Mouse (Mus musculus): Measurements from ENCODE around the gene Odf3l1.

Odf3l1 gene

GRCm38 (mm10) chr9:56843679-56844188 is 20.7 kb downstream of the Odf3l1 start:
- DNase-seq, result peak; percentile 77

DNA sequence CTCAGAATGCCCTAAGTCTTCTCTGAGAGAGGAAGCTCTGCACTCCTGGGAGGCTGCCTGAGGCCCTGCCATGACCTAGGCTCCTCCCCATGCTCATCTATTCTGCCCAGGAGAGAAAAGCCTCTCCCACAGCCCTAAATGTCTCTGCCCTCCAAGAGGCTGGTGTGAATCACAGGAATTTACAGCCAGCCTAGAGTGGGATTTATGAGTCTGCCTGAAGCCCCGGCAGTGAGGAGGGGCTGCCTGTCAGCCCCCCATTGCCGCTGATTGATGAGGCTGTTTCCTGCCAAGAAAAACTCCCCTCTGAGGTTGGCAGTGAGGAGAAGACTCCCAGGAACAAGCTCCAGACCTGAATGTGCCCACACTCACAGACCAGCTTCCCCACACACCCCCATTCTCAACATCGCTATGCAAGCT is 22.2 kb downstream of the Odf3l1 start:
- DNase-seq, result no peak

GRCm38 (mm10) chr9:56841864-56842263 is 22.6 kb downstream of the Odf3l1 start:
- DNase-seq, result no peak

DNA sequence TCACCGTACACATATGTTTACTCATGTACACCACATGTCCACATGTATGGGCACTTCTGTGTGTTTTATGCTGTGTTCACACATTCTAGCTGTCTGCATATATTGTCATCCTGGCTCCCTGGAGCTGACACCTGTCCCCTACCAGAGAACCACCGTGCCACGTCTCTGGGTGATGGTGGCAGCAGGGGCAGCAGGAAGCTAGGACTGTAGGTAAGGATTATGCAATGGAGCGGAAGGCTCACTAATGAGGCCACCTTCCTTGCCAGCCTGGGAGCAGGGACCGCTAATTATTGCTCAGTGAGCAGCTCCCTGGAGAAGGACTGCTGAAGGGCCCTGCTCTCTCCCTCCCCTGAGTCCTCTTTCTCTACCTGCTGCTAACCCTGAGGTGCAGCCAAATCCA is 23.8 kb downstream of the Odf3l1 start:
- DNase-seq, result no peak

- DNase-seq, result no peak
Measured at GRCm38 (mm10) chr9:56835152-56835551, 29.3 kb downstream of the Odf3l1 start.

DNA sequence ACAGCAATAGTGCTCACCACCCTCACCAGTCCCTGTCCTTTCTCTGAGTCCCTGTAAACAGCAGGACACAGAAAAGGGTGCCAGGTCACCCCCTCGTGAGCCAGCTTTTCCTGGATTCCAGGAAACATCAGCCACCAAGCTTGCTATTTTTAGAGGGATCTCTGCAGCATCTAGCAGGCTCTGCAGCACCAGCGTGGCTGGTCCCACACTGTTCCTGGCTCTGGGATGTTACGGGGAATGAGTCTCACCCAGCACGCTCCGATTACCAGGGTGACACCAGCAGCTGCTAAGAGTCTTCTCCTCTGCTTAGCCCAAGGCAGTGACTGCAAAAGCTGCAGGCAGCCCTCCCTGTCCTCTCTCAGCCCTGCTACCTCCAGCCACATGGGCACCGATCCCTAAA is 31.6 kb downstream of the Odf3l1 start:
- no peak for DNase-seq

GRCm38 (mm10) chr9:56831904-56832303 is 32.6 kb downstream of the Odf3l1 start:
- no peak for DNase-seq

DNA sequence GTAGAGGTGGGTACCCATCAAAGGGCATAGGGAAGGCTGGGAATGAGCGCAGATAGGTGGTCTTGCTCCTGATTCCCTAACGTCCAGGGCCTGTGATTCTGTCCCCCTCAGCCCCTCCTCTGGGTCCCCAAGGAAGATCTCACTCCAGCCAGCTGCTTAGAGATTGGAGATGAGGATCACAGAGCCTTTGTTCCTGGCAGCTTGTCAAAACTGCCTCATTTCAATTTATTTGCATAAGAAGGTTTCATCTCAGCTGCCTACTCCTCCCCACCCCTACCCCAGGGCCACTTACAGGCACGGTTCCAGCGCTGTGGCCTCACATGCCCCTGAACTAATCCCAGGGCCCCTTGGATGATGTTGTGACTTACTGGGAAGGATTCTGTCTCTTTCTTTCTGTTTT is 34.3 kb downstream of the Odf3l1 start:
- peak; percentile 11 for DNase-seq

GRCm38 (mm10) chr9:56828841-56829240 is 35.6 kb downstream of the Odf3l1 start:
- DNase-seq, result no peak

DNA sequence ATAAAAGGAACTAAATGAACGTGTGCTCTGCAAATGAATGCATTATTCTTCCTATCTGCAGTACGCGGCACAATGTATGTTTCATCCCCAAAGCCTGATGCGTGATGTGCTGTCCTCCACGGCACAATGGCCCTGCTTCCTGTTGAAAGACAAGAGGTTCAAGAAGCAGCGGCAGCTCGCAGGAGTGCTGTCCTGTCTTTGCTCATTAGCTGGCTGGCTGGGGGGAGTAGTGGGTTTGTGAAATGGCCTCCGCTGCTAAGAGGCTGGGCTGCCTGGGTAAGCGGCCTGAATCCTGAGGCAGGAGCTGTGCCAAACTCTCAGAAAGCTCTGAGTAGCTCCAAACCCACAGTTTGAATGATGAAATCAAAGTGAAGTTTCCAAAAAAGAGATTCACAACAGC is 36.3 kb downstream of the Odf3l1 start:
- no peak for DNase-seq

DNA sequence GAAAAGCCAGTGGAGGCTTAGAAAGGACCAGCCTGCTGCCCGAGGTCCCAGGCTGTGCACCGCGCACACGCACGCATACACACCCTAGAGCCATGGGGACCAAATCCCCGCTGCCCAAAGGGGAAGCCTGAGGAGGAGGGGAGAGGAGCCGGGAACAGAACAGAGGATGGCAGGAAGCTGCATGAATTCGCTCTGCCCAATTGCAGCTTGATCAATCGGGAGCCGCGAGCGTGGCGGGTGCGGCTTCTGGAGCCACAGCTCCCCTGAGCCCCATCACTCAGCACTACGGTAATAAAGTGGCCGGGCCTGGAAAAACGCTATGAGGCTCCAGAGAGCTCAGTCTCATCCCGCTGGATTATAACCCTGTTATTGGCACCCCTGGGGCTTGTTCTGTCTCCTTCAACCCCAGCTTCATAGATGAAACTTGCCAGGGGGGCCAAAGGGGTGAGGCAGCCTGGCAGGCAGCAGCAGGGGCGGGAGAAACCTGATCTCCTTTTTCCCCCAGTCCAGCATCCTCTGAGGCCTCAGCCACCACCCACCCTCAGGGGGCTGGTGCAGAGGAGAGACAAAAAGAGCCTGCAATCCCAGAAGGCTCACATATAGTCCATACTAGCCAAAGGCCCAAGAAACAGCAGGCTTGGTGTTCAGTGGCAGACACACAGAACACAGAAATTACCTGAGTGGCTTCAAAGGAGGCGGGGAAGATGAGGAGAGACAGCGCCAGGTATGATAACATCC is 38.8 kb downstream of the Odf3l1 start:
- no peak for DNase-seq

GRCm38 (mm10) chr9:56824900-56825299 is 39.6 kb downstream of the Odf3l1 start:
- peak; percentile 23 for DNase-seq

- no peak for DNase-seq
Measured at GRCm38 (mm10) chr9:56810916-56811315, 53.6 kb downstream of the Odf3l1 start.

- no peak for DNase-seq
Measured at GRCm38 (mm10) chr9:56807990-56808389, 56.5 kb downstream of the Odf3l1 start.

DNA sequence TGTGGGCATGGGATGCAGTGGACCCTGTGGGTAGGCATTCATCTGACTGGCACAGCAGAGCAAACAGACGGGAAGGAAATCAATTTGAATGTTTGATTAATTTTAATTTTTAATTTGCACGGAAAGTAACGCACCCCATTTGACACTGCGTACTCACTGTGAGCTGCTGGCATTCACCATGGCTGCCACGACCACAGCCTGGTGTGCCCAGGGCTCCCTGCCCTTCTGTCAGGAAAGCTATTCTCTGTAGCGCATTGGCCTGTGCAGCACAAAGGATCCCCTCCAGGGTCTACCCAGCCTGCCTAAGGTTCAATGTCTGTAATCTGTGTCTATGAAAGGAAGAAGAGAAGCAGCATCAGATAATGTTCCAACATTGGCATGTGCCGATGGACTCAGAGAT is 61.3 kb downstream of the Odf3l1 start:
- DNase-seq, result no peak
